Mouse (Mus musculus): ENCODE measurements around the gene Il4i1. TPM values are rescaled to one million over a fixed set of nuclear protein-coding genes. Genes with fewer than 3 reads are reported as not detected.

The Il4i1 gene
- polyA plus RNA-seq, 1 experiment from 2014 or later, result 1.9 TPM

- peak overlapping the region; percentile 99; the same call in 1 of the 2 replicates for H3K4me3 ChIP-seq (ENCODE audit: low read depth, low read length)
- TF ChIP-seq EP300 (IDR thresholded peaks at IDR 0.05) (no peak), CTCF (IDR thresholded peaks at IDR 0.05) (no peak)
- peaks cover 22% of the 10 kb centered on the region for H3K36me3 ChIP-seq (ENCODE audit: insufficient read depth, low read length)
- no peak overlapping the region for H3K9ac ChIP-seq (replicated peaks; ENCODE audit: low read depth)
- no peak for ATAC-seq
- H3K27me3 ChIP-seq (replicated peaks; ENCODE audit: insufficient read depth, low read length), result no peaks in the 10 kb centered on the region
- DNase-seq (ENCODE audit: low spot score), result no peak
- 40% methylated on average over 18 of the region's 19 CpGs for WGBS
- H3K9me3 ChIP-seq (ENCODE audit: low read length), result no peaks in the 10 kb centered on the region
- peaks cover 33% of the 10 kb centered on the region for H3K4me1 ChIP-seq (ENCODE audit: insufficient read depth, low read depth, low read length)
- peak overlapping the region; percentile 69 for H3K4me2 ChIP-seq (replicated peaks; ENCODE audit: low read depth, low read length)
- peak overlapping the region; percentile 100 for H3K27ac ChIP-seq (ENCODE audit: low read length)
These were observed 51.0 kb downstream of the Il4i1 start for GRCm38 (mm10) chr7:44867010-44867702.

- 38% methylated on average over 9 of the region's 9 CpGs for WGBS
- H3K27ac ChIP-seq (ENCODE audit: low read length), result peak overlapping the region; percentile 100
- H3K9me3 ChIP-seq (ENCODE audit: low read length), result no peaks in the 10 kb centered on the region
- TF ChIP-seq CTCF (IDR thresholded peaks at IDR 0.05), result no peak
- no peak for TF ChIP-seq EP300 (IDR thresholded peaks at IDR 0.05)
- peak overlapping the region; percentile 99 for H3K4me3 ChIP-seq (ENCODE audit: low read depth, low read length)
- ATAC-seq (no peak), DNase-seq (ENCODE audit: low spot score) (peak; percentile 16)
- peaks cover 33% of the 10 kb centered on the region for H3K4me1 ChIP-seq (ENCODE audit: insufficient read depth, low read depth, low read length)
- H3K27me3 ChIP-seq (replicated peaks; ENCODE audit: insufficient read depth, low read length), result no peaks in the 10 kb centered on the region
- peak overlapping the region; percentile 98 for H3K9ac ChIP-seq (replicated peaks; ENCODE audit: low read depth)
- peaks cover 17% of the 10 kb centered on the region for H3K36me3 ChIP-seq (ENCODE audit: insufficient read depth, low read length)
- H3K4me2 ChIP-seq (replicated peaks; ENCODE audit: low read depth, low read length), result peak overlapping the region; percentile 69
These were observed 51.6 kb downstream of the Il4i1 start for GRCm38 (mm10) chr7:44867802-44868201.

- Histone ChIP-seq H3K4me2 (replicated peaks; ENCODE audit: low read depth, low read length) (peak overlapping the region; percentile 69), H3K9ac (replicated peaks; ENCODE audit: low read depth) (peak overlapping the region; percentile 98), H3K4me1 (ENCODE audit: insufficient read depth, low read depth, low read length) (peaks cover 33% of the 10 kb centered on the region), H3K27me3 (replicated peaks; ENCODE audit: insufficient read depth, low read length) (no peaks in the 10 kb centered on the region), H3K4me3 (ENCODE audit: low read depth, low read length) (peak overlapping the region; percentile 99), H3K36me3 (ENCODE audit: insufficient read depth, low read length) (peaks cover 11% of the 10 kb centered on the region), H3K9me3 (ENCODE audit: low read length) (no peaks in the 10 kb centered on the region), H3K27ac (ENCODE audit: low read length) (peak overlapping the region; percentile 100)
- peak; percentile 92 for DNase-seq (ENCODE audit: low spot score)
- WGBS, result 6% methylated on average over 16 of the region's 16 CpGs
- peak; percentile 39 for ATAC-seq
- TF ChIP-seq EP300 (IDR thresholded peaks at IDR 0.05), result no peak
- TF ChIP-seq CTCF (IDR thresholded peaks at IDR 0.05), result no peak
These were observed 52.3 kb downstream of the Il4i1 start for GRCm38 (mm10) chr7:44868465-44868864.

- DNase-seq (ENCODE audit: low spot score), result peak; percentile 83
- peaks cover 33% of the 10 kb centered on the region for H3K4me1 ChIP-seq (ENCODE audit: insufficient read depth, low read depth, low read length)
These were observed 52.9 kb downstream of the Il4i1 start for GRCm38 (mm10) chr7:44868919-44869696.

GRCm38 (mm10) chr7:44869697-44870528 is 53.7 kb downstream of the Il4i1 start, which contains the start of gene Ptov1:
Gene Ptov1, minus strand, starts transcription at chr7:44869788.
- 3% methylated on average over 29 of the region's 29 CpGs for WGBS
- H3K27ac ChIP-seq (ENCODE audit: low read length), result peak within 1 kb of the TSS; percentile 100

More at GRCm38 (mm10) chr7:44868919-44869696, 52.9 kb downstream of the Il4i1 start:
- Histone ChIP-seq H3K36me3 (ENCODE audit: insufficient read depth, low read length) (peaks cover 4% of the 10 kb centered on the region), H3K27ac (ENCODE audit: low read length) (peak overlapping the region; percentile 100), H3K9ac (replicated peaks; ENCODE audit: low read depth) (peak overlapping the region; percentile 98), H3K4me2 (replicated peaks; ENCODE audit: low read depth, low read length) (peak overlapping the region; percentile 69), H3K27me3 (replicated peaks; ENCODE audit: insufficient read depth, low read length) (no peaks in the 10 kb centered on the region), H3K9me3 (ENCODE audit: low read length) (no peaks in the 10 kb centered on the region), H3K4me3 (ENCODE audit: low read depth, low read length) (peak overlapping the region; percentile 99)
- WGBS, result under 1% methylated on average over 89 of the region's 108 CpGs
- ATAC-seq, result peak; percentile 51
- TF ChIP-seq EP300 (IDR thresholded peaks at IDR 0.05), result no peak
- peak; percentile 39 for TF ChIP-seq CTCF (IDR thresholded peaks at IDR 0.05)

More at GRCm38 (mm10) chr7:44869697-44870528, 53.7 kb downstream of the Il4i1 start, which contains the start of gene Ptov1:
- peak within 1 kb of the TSS; percentile 98 for H3K9ac ChIP-seq (replicated peaks; ENCODE audit: low read depth)
- TF ChIP-seq EP300 (IDR thresholded peaks at IDR 0.05), result peak; percentile 79; the same call in 1 of the 2 replicates
- TF ChIP-seq CTCF (IDR thresholded peaks at IDR 0.05), result peak; percentile 19; the same call in 1 of the 2 replicates
- H3K4me1 ChIP-seq (ENCODE audit: insufficient read depth, low read depth, low read length), result peaks cover 33% of the 10 kb centered on the region
- H3K27me3 ChIP-seq (replicated peaks; ENCODE audit: insufficient read depth, low read length), result no peaks in the 10 kb centered on the region
- no peaks in the 10 kb centered on the region for H3K36me3 ChIP-seq (ENCODE audit: insufficient read depth, low read length)
- H3K9me3 ChIP-seq (ENCODE audit: low read length), result no peaks in the 10 kb centered on the region
- H3K4me3 ChIP-seq (ENCODE audit: low read depth, low read length), result peak within 1 kb of the TSS; percentile 99
- ATAC-seq, result peak; percentile 90
- DNase-seq (ENCODE audit: low spot score), result peak; percentile 100
- peak within 1 kb of the TSS; percentile 69 for H3K4me2 ChIP-seq (replicated peaks; ENCODE audit: low read depth, low read length)
